Mouse (Mus musculus): ENCODE measurements around the gene Tmed3. TPM values are rescaled to one million over a fixed set of nuclear protein-coding genes. Genes with fewer than 3 reads are reported as not detected.

Tmed3 gene
- total RNA-seq, 2 experiments from 2014 or later: 67.3 to 92.8 TPM

Other genes starting within 250 kb of the Tmed3 start
- gene Minar1, start 81.9 kb downstream of the Tmed3 start, total RNA-seq (2021): under 1 TPM; 0.07 to 0.16 TPM
- not detected for gene Ankrd34c, start 33.4 kb upstream of the Tmed3 start, total RNA-seq (2021)
- 10 to 100 TPM; 12.7 to 17.1 TPM for gene Rasgrf1, start 204.8 kb upstream of the Tmed3 start, total RNA-seq (2021)

Measured in adrenal gland, postnatal 36 days (tissue).